Mouse (Mus musculus) stomach, embryonic 15.5 days (tissue): ENCODE results near the gene Pnpla6. TPM values are rescaled to one million over a fixed set of nuclear protein-coding genes. Genes with fewer than 3 reads are reported as not detected.

ENCODE experiments used
- ATAC-seq: fragments of 200-750 bp; cut with Nextera tagmentation; 2 replicates; pipeline ENCODE4 v1.8.0; 2017; ENCODE audit warnings: low read depth, moderate number of reproducible peaks, moderate TSS enrichment; ENCODE audit not compliant: insufficient read depth, low FRiP score
- H3K27ac ChIP-seq: fragments of 300-500 bp; sonication (generic); 2 replicates; pipeline ENCODE4 v1.5.1; 2015; ENCODE audit warnings: mild to moderate bottlenecking, inconsistent platforms
- H3K27me3 ChIP-seq: fragments of 300-500 bp; sonication (generic); replicated peaks from 2 replicates; pipeline ENCODE4 v1.6.1; 2015; ENCODE audit warnings: inconsistent platforms
- H3K36me3 ChIP-seq: fragments of 300-500 bp; sonication (generic); 2 replicates; pipeline ENCODE4 v1.6.1; 2015; ENCODE audit warnings: inconsistent platforms
- H3K4me1 ChIP-seq: fragments of 300-500 bp; sonication (generic); 2 replicates; pipeline ENCODE4 v1.6.1; 2015; ENCODE audit warnings: inconsistent platforms
- H3K4me2 ChIP-seq: fragments of 300-500 bp; sonication (generic); 2 replicates; pipeline ENCODE4 v1.6.1; 2015; ENCODE audit warnings: mild to moderate bottlenecking, inconsistent platforms
- H3K4me3 ChIP-seq: fragments of 300-500 bp; sonication (generic); replicated peaks from 2 replicates; pipeline ENCODE4 v1.5.1; 2015; ENCODE audit warnings: inconsistent platforms
- H3K9ac ChIP-seq: fragments of 300-500 bp; sonication (generic); 2 replicates; pipeline ENCODE4 v1.6.1; 2015; ENCODE audit warnings: inconsistent platforms
- H3K9me3 ChIP-seq: fragments of 300-500 bp; sonication (generic); 2 replicates; pipeline ENCODE4 v1.6.1; 2016; ENCODE audit warnings: inconsistent platforms
- WGBS: fragments of 180-500 bp; shearing (Covaris S2); methylation state at CpG from one replicate; pipeline ENCODE4 v1.1.7; 2015; 5-methylcytosine and 5-hydroxymethylcytosine counted together
- polyA plus RNA-seq: library from polyadenylated mRNA; unstranded; fragments of >200 nt; fragmentation: Nextera tagmentation; extraction: Ambion mirVana; gene quantifications from 2 replicates; pipeline ENCODE4 v1.2.1, GENCODE M21; 2015

Pnpla6 gene
- polyA plus RNA-seq, 1 experiment from 2014 or later: 27.9 TPM

DNA sequence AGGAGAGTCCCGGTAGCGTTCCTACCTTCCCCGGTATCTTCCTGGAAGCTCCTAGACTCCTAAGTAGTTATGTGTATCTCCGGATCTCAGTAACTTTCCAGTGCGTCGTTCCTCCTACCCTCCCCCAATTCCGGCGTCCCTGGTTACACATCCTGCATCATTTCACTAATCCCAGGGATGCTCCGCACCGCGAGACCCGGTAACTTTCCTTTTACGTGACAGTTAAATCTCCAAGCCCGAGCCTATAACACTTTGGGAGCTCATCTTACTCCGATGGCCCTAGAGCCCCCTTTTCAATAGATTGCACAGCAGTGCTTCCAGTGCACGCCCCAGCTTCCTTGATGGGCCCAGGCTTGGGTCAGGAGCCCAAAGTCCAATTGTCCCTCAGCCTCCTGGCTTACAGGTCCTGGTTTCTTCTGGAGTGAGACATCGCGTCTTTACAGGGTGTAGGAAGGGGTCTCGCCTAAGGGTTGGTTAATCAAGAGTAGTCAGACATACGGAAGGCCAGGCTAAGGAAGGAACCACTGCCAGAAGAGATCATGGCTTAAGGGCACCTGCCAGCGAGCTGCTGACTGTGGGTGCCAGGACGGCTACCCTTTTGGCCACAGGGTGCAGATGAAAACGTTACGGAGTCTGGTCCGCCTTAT is 710 bp downstream of the Pnpla6 start:
- Histone ChIP-seq H3K36me3 (no peaks in the 10 kb centered on the region), H3K9ac (peak overlapping the region; percentile 44), H3K27me3 (no peaks in the 10 kb centered on the region), H3K4me2 (peak overlapping the region; percentile 98), H3K4me3 (peak overlapping the region; percentile 67), H3K27ac (peak overlapping the region; percentile 82), H3K9me3 (no peaks in the 10 kb centered on the region), H3K4me1 (peaks cover 5% of the 10 kb centered on the region; the same call in 1 of the 2 replicates)
- under 1% methylated on average over 25 of the region's 25 CpGs for WGBS
- ATAC-seq: peak; percentile 4; the same call in 1 of the 2 replicates

- peak; percentile 85 for ATAC-seq
- Histone ChIP-seq H3K9me3 (no peaks in the 10 kb centered on the region), H3K9ac (peak overlapping the region; percentile 44), H3K36me3 (no peaks in the 10 kb centered on the region), H3K4me3 (peak overlapping the region; percentile 67), H3K4me1 (peaks cover 5% of the 10 kb centered on the region; the same call in 1 of the 2 replicates), H3K27ac (peak overlapping the region; percentile 82), H3K27me3 (no peaks in the 10 kb centered on the region), H3K4me2 (peak overlapping the region; percentile 98)
- under 1% methylated on average over 36 of the region's 36 CpGs for WGBS
Observed at GRCm38 (mm10) chr8:3516450-3517116, 1.4 kb downstream of the Pnpla6 start.

DNA sequence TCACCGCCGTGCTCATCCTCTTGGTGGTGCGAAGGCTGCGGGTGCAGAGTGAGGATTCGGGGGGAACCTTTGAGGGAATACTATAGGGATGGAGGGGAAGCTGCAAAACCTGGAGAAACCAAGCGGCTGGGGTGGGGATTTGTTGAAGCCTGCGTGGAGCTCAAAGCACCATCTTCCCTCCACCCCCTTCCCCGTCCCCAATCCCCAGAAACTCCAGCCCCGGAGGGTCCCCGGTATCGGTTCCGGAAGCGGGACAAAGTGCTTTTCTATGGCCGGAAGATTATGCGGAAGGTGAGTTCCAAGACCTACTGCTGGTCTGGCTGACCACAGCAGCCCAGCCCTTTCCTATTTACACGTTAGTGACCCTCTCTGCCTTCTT is 1.9 kb downstream of the Pnpla6 start:
- Histone ChIP-seq H3K9ac (peak overlapping the region; percentile 9; the same call in 1 of the 2 replicates), H3K4me1 (peaks cover 5% of the 10 kb centered on the region; the same call in 1 of the 2 replicates), H3K27ac (peak overlapping the region; percentile 82), H3K27me3 (no peaks in the 10 kb centered on the region), H3K9me3 (no peaks in the 10 kb centered on the region), H3K36me3 (no peaks in the 10 kb centered on the region), H3K4me3 (peak overlapping the region; percentile 67), H3K4me2 (peak overlapping the region; percentile 98)
- no peak; the same call in 1 of the 2 replicates for ATAC-seq
- WGBS: 4% methylated on average over 16 of the region's 16 CpGs

- no peaks in the 10 kb centered on the region for H3K9me3 ChIP-seq
- H3K4me1 ChIP-seq: no peaks in the 10 kb centered on the region; the same call in 1 of the 2 replicates
- H3K27me3 ChIP-seq: no peaks in the 10 kb centered on the region
- WGBS: 87% methylated on average over 13 of the region's 13 CpGs
- ATAC-seq: peak; percentile 92
- H3K27ac ChIP-seq: no peak overlapping the region
- H3K9ac ChIP-seq: no peak overlapping the region
- peaks cover 29% of the 10 kb centered on the region for H3K36me3 ChIP-seq
- H3K4me3 ChIP-seq: no peak overlapping the region
- H3K4me2 ChIP-seq: no peak overlapping the region
Observed at GRCm38 (mm10) chr8:3522007-3522697, 7.0 kb downstream of the Pnpla6 start.

GRCm38 (mm10) chr8:3530816-3531215 is 15.6 kb downstream of the Pnpla6 start:
- Histone ChIP-seq H3K27me3 (no peaks in the 10 kb centered on the region), H3K4me3 (no peak overlapping the region), H3K9ac (no peak overlapping the region), H3K4me1 (no peaks in the 10 kb centered on the region), H3K36me3 (peaks cover 20% of the 10 kb centered on the region), H3K27ac (no peak overlapping the region), H3K9me3 (no peaks in the 10 kb centered on the region), H3K4me2 (no peak overlapping the region)
- WGBS: 85% methylated on average over 5 of the region's 5 CpGs
- ATAC-seq: no peak

- 94% methylated on average over 18 of the region's 18 CpGs for WGBS
- no peak for ATAC-seq
Observed at GRCm38 (mm10) chr8:3531936-3532335, 16.8 kb downstream of the Pnpla6 start.

GRCm38 (mm10) chr8:3536053-3536841 is 21.1 kb downstream of the Pnpla6 start:
- H3K36me3 ChIP-seq: peaks cover 33% of the 10 kb centered on the region
- 0 out of 2 replicates have a peak, but pooled peaks have one; percentile 32 for ATAC-seq

More at GRCm38 (mm10) chr8:3531936-3532335, 16.8 kb downstream of the Pnpla6 start:
- no peaks in the 10 kb centered on the region for H3K27me3 ChIP-seq
- no peak overlapping the region for H3K4me2 ChIP-seq
- H3K27ac ChIP-seq: no peak overlapping the region
- no peak overlapping the region for H3K4me3 ChIP-seq
- H3K9ac ChIP-seq: no peak overlapping the region
- no peaks in the 10 kb centered on the region for H3K9me3 ChIP-seq
- no peaks in the 10 kb centered on the region for H3K4me1 ChIP-seq
- peaks cover 16% of the 10 kb centered on the region for H3K36me3 ChIP-seq

GRCm38 (mm10) chr8:3536940-3537339 is 21.8 kb downstream of the Pnpla6 start:
- Histone ChIP-seq H3K4me3 (no peak overlapping the region), H3K27ac (no peak overlapping the region), H3K27me3 (no peaks in the 10 kb centered on the region), H3K9me3 (no peaks in the 10 kb centered on the region), H3K9ac (no peak overlapping the region), H3K4me2 (no peak overlapping the region), H3K4me1 (no peaks in the 10 kb centered on the region), H3K36me3 (peaks cover 33% of the 10 kb centered on the region)
- 92% methylated on average over 9 of the region's 9 CpGs for WGBS
- no peak for ATAC-seq

More at GRCm38 (mm10) chr8:3536053-3536841, 21.1 kb downstream of the Pnpla6 start:
- no peak overlapping the region for H3K9ac ChIP-seq
- no peaks in the 10 kb centered on the region for H3K4me1 ChIP-seq
- H3K9me3 ChIP-seq: no peaks in the 10 kb centered on the region
- H3K4me3 ChIP-seq: no peak overlapping the region
- no peak overlapping the region for H3K4me2 ChIP-seq
- no peaks in the 10 kb centered on the region for H3K27me3 ChIP-seq
- 62% methylated on average over 15 of the region's 15 CpGs for WGBS
- no peak overlapping the region for H3K27ac ChIP-seq

- H3K4me3 ChIP-seq: no peak overlapping the region
- H3K4me2 ChIP-seq: no peak overlapping the region
- WGBS: 93% methylated on average over 26 of the region's 26 CpGs
- no peaks in the 10 kb centered on the region for H3K9me3 ChIP-seq
- H3K27me3 ChIP-seq: no peaks in the 10 kb centered on the region
- H3K36me3 ChIP-seq: peaks cover 34% of the 10 kb centered on the region
- H3K4me1 ChIP-seq: no peaks in the 10 kb centered on the region
- ATAC-seq: no peak
- no peak overlapping the region for H3K27ac ChIP-seq
- H3K9ac ChIP-seq: no peak overlapping the region
Observed at GRCm38 (mm10) chr8:3537666-3538065, 22.5 kb downstream of the Pnpla6 start.

DNA sequence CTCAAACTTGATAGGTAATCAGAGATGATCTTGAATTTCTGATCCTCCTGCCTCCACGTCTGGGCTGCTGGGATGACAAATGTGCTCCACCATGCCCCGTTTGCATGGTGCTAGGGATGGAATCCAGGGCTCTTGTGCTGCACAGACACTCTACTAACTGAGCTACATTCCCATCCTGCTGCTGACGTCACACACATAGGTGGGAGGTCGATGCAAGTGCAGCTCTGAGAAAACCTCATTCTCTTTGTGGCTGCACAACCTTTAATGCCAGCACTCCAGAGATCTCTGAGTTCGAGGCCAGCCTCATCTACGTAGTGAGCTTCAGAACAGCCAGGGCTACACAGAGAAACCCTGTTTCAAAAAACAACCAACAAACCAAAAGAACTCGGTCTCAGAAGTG is 24.0 kb downstream of the Pnpla6 start:
- no peak overlapping the region for H3K9ac ChIP-seq
- no peaks in the 10 kb centered on the region for H3K4me1 ChIP-seq
- H3K27me3 ChIP-seq: no peaks in the 10 kb centered on the region
- peaks cover 40% of the 10 kb centered on the region for H3K36me3 ChIP-seq
- 84% methylated on average over 7 of the region's 7 CpGs for WGBS
- no peak for ATAC-seq
- H3K9me3 ChIP-seq: no peaks in the 10 kb centered on the region
- no peak overlapping the region for H3K4me2 ChIP-seq
- no peak overlapping the region for H3K27ac ChIP-seq
- H3K4me3 ChIP-seq: no peak overlapping the region

- no peaks in the 10 kb centered on the region for H3K9me3 ChIP-seq
- peaks cover 41% of the 10 kb centered on the region for H3K36me3 ChIP-seq
- 84% methylated on average over 4 of the region's 4 CpGs for WGBS
- H3K27me3 ChIP-seq: no peaks in the 10 kb centered on the region
- no peak overlapping the region for H3K4me2 ChIP-seq
- ATAC-seq: no peak
- H3K27ac ChIP-seq: no peak overlapping the region
- no peak overlapping the region for H3K9ac ChIP-seq
- no peak overlapping the region for H3K4me3 ChIP-seq
- H3K4me1 ChIP-seq: no peaks in the 10 kb centered on the region
Observed at GRCm38 (mm10) chr8:3540076-3540475, 24.9 kb downstream of the Pnpla6 start.
